Mouse (Mus musculus) myocyte (in vitro differentiated cells): ENCODE data around the gene Slc17a3. TPM values are rescaled to one million over a fixed set of nuclear protein-coding genes. Genes with fewer than 3 reads are reported as not detected.

Source experiments
- H3K27me3 ChIP-seq: one replicate; pipeline ENCODE4 v1.6.1; 2011; ENCODE audit not compliant: control insufficient read depth, insufficient read depth, insufficient read length
- H3K36me3 ChIP-seq: one replicate; pipeline ENCODE4 v1.6.1; 2011; ENCODE audit not compliant: control insufficient read depth, insufficient read depth
- H3K4me2 ChIP-seq: one replicate; pipeline ENCODE4 v1.6.1; 2011; ENCODE audit warnings: low read depth, control low read depth
- H3K4me3 ChIP-seq: one replicate; pipeline ENCODE4 v1.5.1; 2011; ENCODE audit warnings: mild to moderate bottlenecking, control low read depth, moderate library complexity
- H3K79me2 ChIP-seq: one replicate; pipeline ENCODE4 v1.6.1; 2011; ENCODE audit not compliant: control insufficient read depth, insufficient read depth
- H3ac ChIP-seq: one replicate; pipeline ENCODE4 v1.6.1; 2011; ENCODE audit not compliant: control insufficient read depth, insufficient read length
- CEBPB ChIP-seq: IDR thresholded peaks from 2 replicates; pipeline ENCODE4 v1.6.1; 2011; ENCODE audit warnings: mild to moderate bottlenecking, moderate library complexity; ENCODE audit not compliant: poor library complexity, insufficient read depth, severe bottlenecking
- E2F4 ChIP-seq: IDR thresholded peaks from one replicate; pipeline ENCODE4 v1.6.1; 2011; ENCODE audit warnings: mild to moderate bottlenecking, control low read depth, moderate library complexity; ENCODE audit not compliant: insufficient read depth
- MAX ChIP-seq: IDR thresholded peaks from one replicate; pipeline ENCODE4 v1.6.1; 2011; ENCODE audit warnings: low read depth, mild to moderate bottlenecking, control low read depth
- MYOD1 ChIP-seq, 3 experiments: IDR thresholded peaks; one replicate each; pipeline ENCODE4 v1.6.1; 2011; ENCODE audit warnings: control low read depth in 2 of 3, low read depth in 2 of 3, mild to moderate bottlenecking in 2 of 3, moderate library complexity in 1 of 3; ENCODE audit not compliant: insufficient read length in 2 of 3, control insufficient read depth in 1 of 3
- MYOG ChIP-seq, 3 experiments: IDR thresholded peaks; one replicate each; pipeline ENCODE4 v1.6.1; 2011; ENCODE audit warnings: control low read depth in 2 of 3, low read depth in 2 of 3, mild to moderate bottlenecking in 2 of 3; ENCODE audit not compliant: insufficient read length in 2 of 3, control insufficient read depth in 1 of 3, insufficient read depth in 1 of 3
- POLR2A ChIP-seq: IDR thresholded peaks from one replicate; pipeline ENCODE4 v1.6.1; 2011; ENCODE audit warnings: low read depth, mild to moderate bottlenecking, control low read depth, moderate library complexity; ENCODE audit not compliant: insufficient read length
- POLR2AphosphoS2 ChIP-seq: IDR thresholded peaks from one replicate; pipeline ENCODE4 v1.6.1; 2011; ENCODE audit warnings: low read depth, control low read depth; ENCODE audit not compliant: insufficient read length
- REST ChIP-seq: IDR thresholded peaks from one replicate; pipeline ENCODE4 v1.6.1; 2011; ENCODE audit warnings: mild to moderate bottlenecking, control low read depth, moderate library complexity; ENCODE audit not compliant: insufficient read depth, insufficient read length
- SRF ChIP-seq: IDR thresholded peaks from one replicate; pipeline ENCODE4 v1.6.1; 2011; ENCODE audit warnings: low read depth; ENCODE audit not compliant: control insufficient read depth, insufficient read length
- TCF12 ChIP-seq: IDR thresholded peaks from one replicate; pipeline ENCODE4 v1.6.1; 2011; ENCODE audit warnings: mild to moderate bottlenecking, control low read depth; ENCODE audit not compliant: poor library complexity, insufficient read depth, severe bottlenecking
- TCF3 ChIP-seq: IDR thresholded peaks from one replicate; pipeline ENCODE4 v1.6.1; 2011; ENCODE audit warnings: low read depth, control low read depth; ENCODE audit not compliant: insufficient read length
- USF1 ChIP-seq: IDR thresholded peaks from one replicate; pipeline ENCODE4 v1.6.1; 2011; ENCODE audit warnings: low read depth, mild to moderate bottlenecking, control low read depth, moderate library complexity
- polyA plus RNA-seq: library from polyadenylated mRNA; unstranded; fragments of >200 nt; fragmentation: generic; extraction: Trizol; gene quantifications from one replicate; pipeline ENCODE4 v1.2.1, GENCODE M21; 2012; ENCODE audit warnings: missing spikeins

Gene Slc17a3
- polyA plus RNA-seq, 1 experiment, result not detected

- H3K4me2 ChIP-seq, result no peak overlapping the region
- H3K79me2 ChIP-seq, result no peaks in the 10 kb centered on the region
- H3ac ChIP-seq, result no peak overlapping the region
- TF ChIP-seq POLR2AphosphoS2, result no peak
- no peak for TF ChIP-seq MAX
- TF ChIP-seq CEBPB, result peak; percentile 61
- TF ChIP-seq MYOD1 (IDR thresholded peaks at IDR 0.05; ENCODE audit: control insufficient read depth in 1 of 3, insufficient read length in 2 of 3, low read depth in 2 of 3), result no peak
- TF ChIP-seq MYOG (IDR thresholded peaks at IDR 0.05; ENCODE audit: control insufficient read depth in 1 of 3, insufficient read depth in 1 of 3, insufficient read length in 2 of 3, low read depth in 2 of 3), result no peak
- H3K27me3 ChIP-seq, result peaks cover 6% of the 10 kb centered on the region
- no peak overlapping the region for H3K4me3 ChIP-seq
- no peaks in the 10 kb centered on the region for H3K36me3 ChIP-seq
These were observed 29.7 kb downstream of the Slc17a3 start for GRCm38 (mm10) chr13:23868790-23869533.

DNA sequence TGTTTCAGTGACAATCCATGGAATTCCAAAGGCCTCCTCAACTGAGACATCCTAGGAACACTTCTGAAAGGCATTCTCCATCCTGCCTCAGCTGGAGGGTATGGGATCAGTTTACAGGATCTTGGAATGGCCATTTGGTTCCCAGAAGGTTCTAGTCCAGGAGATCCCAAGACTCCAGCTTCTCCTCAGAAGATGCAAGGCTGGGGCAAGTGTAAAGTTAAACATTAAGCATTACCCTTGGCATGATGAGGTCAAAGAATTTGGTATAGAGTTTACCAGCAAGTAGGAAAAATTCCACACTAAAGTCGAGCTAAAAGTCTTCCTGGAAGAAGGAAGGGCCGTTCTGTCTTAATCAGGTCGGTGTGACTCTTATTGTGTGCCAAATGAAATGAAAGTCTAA is 30.8 kb downstream of the Slc17a3 start:
- H3K4me2 ChIP-seq, result no peak overlapping the region
- TF ChIP-seq SRF, result no peak
- no peak for TF ChIP-seq TCF12
- no peak for TF ChIP-seq POLR2AphosphoS2
- TF ChIP-seq POLR2A, result no peak
- TF ChIP-seq USF1, result no peak
- no peak for TF ChIP-seq MAX
- TF ChIP-seq CEBPB, result no peak
- TF ChIP-seq TCF3, result no peak
- no peak for TF ChIP-seq MYOD1 (IDR thresholded peaks at IDR 0.05; ENCODE audit: control insufficient read depth in 1 of 3, insufficient read length in 2 of 3, low read depth in 2 of 3)
- no peak for TF ChIP-seq E2F4
- TF ChIP-seq MYOG (IDR thresholded peaks at IDR 0.05; ENCODE audit: control insufficient read depth in 1 of 3, insufficient read depth in 1 of 3, insufficient read length in 2 of 3, low read depth in 2 of 3), result no peak
- TF ChIP-seq REST, result no peak
- H3K79me2 ChIP-seq, result no peaks in the 10 kb centered on the region
- H3K27me3 ChIP-seq, result peaks cover 6% of the 10 kb centered on the region
- no peak overlapping the region for H3K4me3 ChIP-seq
- H3K36me3 ChIP-seq, result no peaks in the 10 kb centered on the region
- H3ac ChIP-seq, result no peak overlapping the region

- Histone ChIP-seq H3ac (no peak overlapping the region), H3K27me3 (peaks cover 4% of the 10 kb centered on the region), H3K79me2 (no peaks in the 10 kb centered on the region), H3K4me3 (no peak overlapping the region), H3K4me2 (no peak overlapping the region), H3K36me3 (no peaks in the 10 kb centered on the region)
- no peak for TF ChIP-seq POLR2A
- no peak for TF ChIP-seq SRF
- TF ChIP-seq MAX, result no peak
- no peak for TF ChIP-seq E2F4
- no peak for TF ChIP-seq REST
- TF ChIP-seq TCF3, result no peak
- no peak for TF ChIP-seq CEBPB
- TF ChIP-seq POLR2AphosphoS2, result no peak
- no peak for TF ChIP-seq TCF12
- TF ChIP-seq MYOD1 (IDR thresholded peaks at IDR 0.05; ENCODE audit: control insufficient read depth in 1 of 3, insufficient read length in 2 of 3, low read depth in 2 of 3), result no peak
These were observed 33.9 kb downstream of the Slc17a3 start for GRCm38 (mm10) chr13:23873141-23873540.

DNA sequence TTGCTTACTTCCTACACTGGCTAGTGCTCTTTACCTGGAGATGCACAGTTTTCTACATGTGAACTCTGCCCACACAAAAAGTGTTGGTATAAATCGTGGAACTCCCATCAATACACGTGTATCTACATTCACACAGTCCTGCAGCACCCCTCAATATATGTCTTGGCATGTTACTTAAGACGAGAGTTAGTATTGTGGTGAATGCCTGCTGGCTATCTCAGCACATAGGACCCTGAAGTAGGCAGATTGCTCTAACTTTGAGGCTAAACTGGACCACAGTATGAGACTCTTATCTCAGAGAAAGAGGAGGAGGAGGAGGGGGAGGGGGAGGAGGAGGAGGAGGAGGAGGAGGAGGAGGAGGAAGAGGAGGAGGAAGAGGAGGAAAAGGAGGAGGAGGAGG is 39.9 kb downstream of the Slc17a3 start:
- Histone ChIP-seq H3K27me3 (peaks cover 4% of the 10 kb centered on the region), H3K36me3 (no peaks in the 10 kb centered on the region), H3K4me2 (no peak overlapping the region), H3K79me2 (no peaks in the 10 kb centered on the region), H3K4me3 (no peak overlapping the region), H3ac (no peak overlapping the region)
- TF ChIP-seq MYOD1 (IDR thresholded peaks at IDR 0.05; ENCODE audit: control insufficient read depth in 1 of 3, insufficient read length in 2 of 3, low read depth in 2 of 3) (no peak), REST (no peak), SRF (no peak), MAX (no peak), CEBPB (no peak), TCF3 (no peak), TCF12 (no peak), E2F4 (no peak), MYOG (IDR thresholded peaks at IDR 0.05; ENCODE audit: control insufficient read depth in 1 of 3, insufficient read depth in 1 of 3, insufficient read length in 2 of 3, low read depth in 2 of 3) (no peak), POLR2A (no peak), POLR2AphosphoS2 (no peak), USF1 (no peak)

GRCm38 (mm10) chr13:23879636-23880035 is 40.4 kb downstream of the Slc17a3 start:
- H3K4me2 ChIP-seq, result no peak overlapping the region
- TF ChIP-seq POLR2AphosphoS2 (no peak), MYOG (IDR thresholded peaks at IDR 0.05; ENCODE audit: control insufficient read depth in 1 of 3, insufficient read depth in 1 of 3, insufficient read length in 2 of 3, low read depth in 2 of 3) (no peak), TCF3 (no peak), E2F4 (no peak), POLR2A (no peak), REST (no peak), TCF12 (no peak), SRF (no peak), MAX (no peak), MYOD1 (IDR thresholded peaks at IDR 0.05; ENCODE audit: control insufficient read depth in 1 of 3, insufficient read length in 2 of 3, low read depth in 2 of 3) (no peak), CEBPB (no peak), USF1 (no peak)
- no peaks in the 10 kb centered on the region for H3K79me2 ChIP-seq
- H3K36me3 ChIP-seq, result no peaks in the 10 kb centered on the region
- H3K4me3 ChIP-seq, result no peak overlapping the region
- H3ac ChIP-seq, result no peak overlapping the region
- H3K27me3 ChIP-seq, result peaks cover 4% of the 10 kb centered on the region
